Mouse (Mus musculus) spleen, postnatal 14 days (tissue): ENCODE results near the gene Rpl10a.

Experiments
- DNase-seq, 2 experiments: peaks; one replicate each; pipeline ENCODE4 v3.0.0; 2021 to 2022; ENCODE audit warnings: low spot score in 2 of 2

The Rpl10a gene

GRCm38 (mm10) chr17:28331241-28332112 lies 3.2 kb downstream of the Rpl10a start:
- DNase-seq, result no peak

DNA sequence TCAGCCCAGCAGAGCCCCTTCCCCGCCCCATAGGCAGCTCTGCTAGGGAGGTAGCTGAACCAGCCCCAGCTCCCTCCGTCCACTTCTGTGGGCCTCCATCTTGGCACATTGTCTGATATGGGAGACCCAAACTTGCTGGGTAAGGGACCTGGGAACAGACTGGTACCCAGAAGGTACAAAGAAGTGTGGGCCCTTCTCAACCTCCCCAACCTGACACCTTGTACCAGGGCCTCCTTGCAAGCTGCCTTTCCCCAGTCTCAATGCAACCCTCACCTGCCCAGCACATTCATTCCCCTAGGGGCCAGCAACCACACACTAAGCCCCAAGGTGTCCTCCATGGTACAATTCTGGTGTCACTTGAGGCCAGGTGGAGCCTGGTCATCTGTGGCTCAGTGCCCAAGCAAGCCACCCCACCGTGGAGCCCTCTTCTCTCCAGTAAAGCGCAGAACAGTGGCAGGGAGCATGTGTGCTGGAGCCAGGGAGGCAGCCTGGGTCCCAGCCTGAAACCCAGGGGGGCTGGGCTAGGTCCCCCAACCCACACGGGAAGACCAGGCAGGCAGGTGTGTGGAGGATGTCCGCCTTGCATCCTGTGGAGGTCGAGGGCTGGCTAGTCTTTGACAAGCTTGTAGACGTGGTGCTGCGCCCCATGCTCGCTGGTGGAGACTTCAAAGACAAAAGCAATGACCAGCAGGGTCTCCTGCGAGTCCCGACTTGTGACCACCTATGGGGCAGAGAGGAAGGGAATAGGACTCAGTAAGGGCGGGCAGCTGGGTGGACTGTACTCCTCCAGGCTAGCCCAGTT lies 4.0 kb downstream of the Rpl10a start:
- no peak for DNase-seq

- DNase-seq, result no peak
Observed at GRCm38 (mm10) chr17:28332915-28333546, 4.8 kb downstream of the Rpl10a start.

DNA sequence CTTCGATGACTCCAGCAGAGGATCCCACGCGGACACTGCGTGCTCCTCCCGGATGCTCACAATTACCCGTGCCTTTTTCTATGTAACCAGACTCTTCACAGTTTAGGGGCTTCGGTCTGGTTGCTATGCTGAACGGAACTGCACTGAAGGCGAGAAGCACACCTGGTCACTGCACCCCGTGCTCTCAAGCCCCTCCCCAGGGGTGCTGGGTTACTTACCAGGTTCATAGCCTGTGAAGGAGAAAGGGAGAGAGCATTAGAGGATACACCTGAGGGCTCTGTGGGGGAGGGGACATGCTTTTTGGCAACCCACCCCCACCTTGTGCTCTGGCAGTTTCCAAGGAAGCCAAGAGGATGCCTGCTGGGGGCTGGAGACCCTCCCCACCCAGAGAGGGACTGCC lies 7.0 kb downstream of the Rpl10a start:
- no peak for DNase-seq

- no peak for DNase-seq
Observed at GRCm38 (mm10) chr17:28337547-28337946, 9.3 kb downstream of the Rpl10a start.

GRCm38 (mm10) chr17:28340578-28340977 lies 12.3 kb downstream of the Rpl10a start:
- no peak for DNase-seq

DNA sequence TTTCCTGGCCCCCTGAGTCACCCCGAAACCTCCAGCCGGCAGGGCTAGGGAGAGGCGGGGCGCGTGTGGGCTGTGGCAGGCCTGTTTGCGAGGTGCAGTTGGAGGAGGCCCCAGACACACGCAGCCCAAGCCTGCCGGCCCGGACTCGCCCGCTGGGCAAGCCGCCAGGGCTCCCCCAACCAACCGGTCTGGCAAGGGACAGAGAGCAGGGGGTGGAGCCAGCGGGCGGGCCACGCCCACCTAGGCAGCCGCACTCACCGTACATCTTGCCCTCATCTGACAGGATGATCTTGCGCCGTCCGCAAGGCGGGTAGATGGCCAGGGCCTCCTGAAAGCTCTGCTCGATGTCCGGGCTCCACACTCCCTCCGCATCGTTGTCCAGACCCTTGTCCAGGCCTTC lies 12.8 kb downstream of the Rpl10a start:
- DNase-seq, result peak; percentile 54 to 60

GRCm38 (mm10) chr17:28344050-28344607 lies 15.9 kb downstream of the Rpl10a start:
- DNase-seq, result no peak

- no peak for DNase-seq
Observed at GRCm38 (mm10) chr17:28344670-28345069, 16.4 kb downstream of the Rpl10a start.

DNA sequence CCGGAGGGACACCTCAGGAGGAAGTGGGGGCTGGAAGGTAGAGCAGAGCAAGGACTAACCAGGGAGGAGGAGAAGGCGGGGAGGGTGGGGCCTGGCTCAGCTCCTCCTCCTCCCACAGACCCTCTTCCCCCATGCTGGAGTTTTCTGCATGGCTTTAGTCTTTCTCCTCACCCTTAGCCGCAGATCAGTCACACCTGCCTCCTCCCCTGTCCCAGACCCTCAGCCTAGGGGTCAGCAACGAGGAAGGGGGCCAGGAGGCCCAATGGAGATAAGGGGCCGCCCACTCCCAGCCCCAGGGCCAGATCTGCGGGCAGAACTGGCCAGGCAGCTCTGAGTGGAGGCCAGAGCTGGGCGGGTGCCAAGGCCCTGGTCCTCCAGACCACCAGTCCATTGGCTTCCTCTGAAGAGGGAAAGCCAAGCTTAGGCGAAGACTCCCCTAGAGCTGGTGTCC lies 17.0 kb downstream of the Rpl10a start:
- no peak for DNase-seq

- no peak for DNase-seq
Observed at GRCm38 (mm10) chr17:28345882-28346281, 17.6 kb downstream of the Rpl10a start.

GRCm38 (mm10) chr17:28347327-28347726 lies 19.1 kb downstream of the Rpl10a start:
- DNase-seq, result no peak

DNA sequence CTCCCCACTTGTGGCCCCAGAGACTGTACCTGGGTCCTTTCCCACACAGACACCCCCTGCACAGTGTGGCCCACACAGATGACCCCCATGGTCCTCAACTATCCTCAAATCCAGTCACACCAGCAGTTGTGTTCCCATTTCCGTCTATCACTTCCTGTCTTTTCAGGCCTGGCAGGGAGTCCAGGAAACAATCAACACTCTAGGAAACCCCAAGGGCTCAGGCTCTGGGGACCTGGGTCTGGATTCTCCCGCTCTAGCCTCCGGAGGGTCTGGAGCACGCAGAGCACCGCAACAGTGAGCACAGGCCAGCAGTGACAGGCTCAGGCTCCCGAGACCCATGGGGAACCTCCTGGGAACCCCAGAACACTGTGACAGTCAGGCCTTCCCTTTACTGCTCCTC lies 19.9 kb downstream of the Rpl10a start:
- DNase-seq, result no peak

GRCm38 (mm10) chr17:28349264-28349880 lies 21.1 kb downstream of the Rpl10a start:
- DNase-seq, result no peak

GRCm38 (mm10) chr17:28349901-28350465 lies 21.7 kb downstream of the Rpl10a start:
- no peak for DNase-seq

DNA sequence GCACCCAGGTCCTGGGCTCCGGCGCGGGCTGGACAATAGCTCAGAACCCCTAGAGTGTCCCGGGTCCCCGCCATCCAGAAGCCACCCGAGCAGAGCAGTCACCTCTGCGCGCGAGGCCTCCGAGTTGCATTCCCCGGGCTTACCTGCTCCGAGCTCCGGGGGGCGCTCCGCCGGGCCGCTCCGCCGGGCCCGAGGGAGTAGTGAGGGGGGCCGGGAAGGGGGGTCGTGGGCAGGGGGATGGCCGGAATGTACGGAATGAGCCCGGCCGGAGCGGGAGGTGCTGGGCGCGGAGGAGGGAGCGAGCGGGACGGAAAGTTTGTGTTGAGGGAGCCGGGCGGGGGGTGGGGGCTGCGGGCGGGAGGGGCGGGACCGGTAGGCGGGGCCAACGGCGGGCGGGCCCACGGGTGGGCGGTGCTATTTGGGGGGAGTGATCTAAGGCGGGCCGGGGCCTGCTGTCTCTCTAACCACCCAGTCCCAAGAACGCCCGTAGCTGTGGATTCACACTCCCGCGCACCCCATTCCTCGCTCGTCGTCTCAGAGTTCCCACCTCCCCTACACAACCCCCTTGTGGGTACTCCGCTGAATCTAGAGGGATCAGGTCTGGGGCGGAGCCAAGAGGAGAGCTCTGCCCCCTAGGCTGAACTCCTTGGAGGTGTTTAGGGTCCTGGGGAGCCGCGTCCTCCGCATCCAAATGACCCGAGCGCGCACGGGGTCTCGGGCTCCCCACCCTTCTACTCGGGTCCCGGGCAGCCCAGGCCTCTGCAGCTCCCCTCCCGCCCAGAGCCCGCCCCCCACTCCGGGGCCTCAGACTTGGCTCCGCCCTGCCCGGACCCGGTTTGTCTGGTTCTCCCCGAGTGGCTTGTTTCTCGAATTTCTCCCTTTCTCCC lies 22.4 kb downstream of the Rpl10a start, which contains the start of gene Tead3:
Gene Tead3, minus strand, starts transcription at position 352 of the 887 bp plus-strand sequence.
- DNase-seq, result peak; percentile 55 to 62

DNA sequence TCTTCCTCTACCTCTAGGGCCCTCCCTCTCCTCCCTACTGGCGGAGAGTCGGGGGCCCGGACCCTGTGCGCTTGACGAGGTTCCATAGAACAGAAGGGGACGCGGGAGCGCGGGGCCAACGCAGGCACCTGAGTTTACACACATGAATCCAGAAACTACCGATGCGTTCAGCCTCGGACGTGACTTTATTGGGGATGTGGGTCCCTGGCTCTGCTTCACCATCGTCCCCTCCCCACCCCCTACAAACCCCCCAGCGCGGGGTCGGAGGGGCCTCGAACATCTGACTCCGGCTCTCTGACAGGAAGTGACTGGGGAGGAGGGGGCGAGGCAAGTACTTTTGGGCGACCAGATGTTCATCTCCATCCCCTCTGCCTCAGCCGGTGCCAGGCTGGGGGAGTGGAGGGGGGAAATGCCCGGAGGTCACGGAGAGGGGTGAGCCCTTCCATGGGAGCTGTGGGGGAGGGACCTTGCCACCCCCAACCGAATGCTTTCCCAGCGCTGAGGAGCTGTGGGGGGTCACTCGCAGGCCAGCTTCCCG lies 23.2 kb downstream of the Rpl10a start:
- no peak for DNase-seq

DNA sequence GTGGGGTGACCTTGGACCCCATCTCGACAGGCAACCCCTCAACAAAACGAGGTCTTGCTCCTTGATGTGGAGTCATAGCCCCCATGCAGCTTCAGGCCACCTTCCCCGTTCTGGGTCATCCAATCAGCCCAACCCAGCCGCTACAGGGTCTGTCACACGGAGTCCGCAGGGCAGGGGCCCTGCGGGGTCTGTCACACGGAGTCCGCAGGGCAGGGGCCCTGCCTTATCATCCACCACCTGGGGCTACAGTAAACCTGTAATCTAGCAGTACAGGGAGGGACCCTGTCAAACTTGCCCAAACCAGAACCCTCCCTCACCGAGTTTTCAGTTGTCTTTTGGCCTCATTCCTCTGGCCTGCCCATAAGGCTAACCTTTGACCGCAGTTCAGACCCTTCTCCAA lies 23.7 kb downstream of the Rpl10a start:
- DNase-seq, result no peak

DNA sequence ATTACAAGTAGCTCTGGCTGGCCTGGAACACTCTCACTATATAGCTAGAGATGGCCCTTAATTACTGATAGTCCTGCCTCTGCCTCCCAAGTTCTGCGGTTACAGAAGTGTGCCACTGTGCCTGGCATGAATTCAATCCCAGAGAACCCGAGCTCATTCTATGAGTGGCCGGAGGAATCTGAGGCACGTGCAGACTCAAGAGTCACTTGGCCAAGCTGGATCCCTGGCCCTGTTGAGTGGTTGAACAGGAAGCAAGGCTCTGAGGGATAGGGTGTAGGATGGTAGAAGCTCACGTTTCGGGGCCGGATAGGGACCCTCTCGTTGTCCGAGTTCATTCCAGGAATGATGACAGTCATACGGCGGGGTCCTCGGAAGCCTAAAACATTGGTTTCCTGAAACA lies 27.6 kb downstream of the Rpl10a start:
- DNase-seq, result no peak
